Mouse (Mus musculus): ENCODE results near the gene Grm4.

GRCm38 (mm10) chr17:27475650-27476049 is 45.6 kb downstream of the Grm4 start:
- TF ChIP-seq SRF (IDR thresholded peaks at IDR 0.05; ENCODE audit: control insufficient read depth, insufficient read length, low read depth) (no peak), E2F4 (IDR thresholded peaks at IDR 0.05; ENCODE audit: insufficient read depth) (no peak), POLR2A (IDR thresholded peaks at IDR 0.05; ENCODE audit: insufficient read length, low read depth) (no peak), TCF12 (IDR thresholded peaks at IDR 0.05; ENCODE audit: insufficient read depth, poor library complexity, severe bottlenecking) (no peak)

Measured in myocyte (in vitro differentiated cells).